9 mouse cellular contexts compared by ENCODE assay signal in genomic region chr19:40994057-40994585, GRCm38 (mm10). TPM values are rescaled to one million over a fixed set of nuclear protein-coding genes. Genes with fewer than 3 reads are reported as not detected.
A peak's percentile ranks its signal among the peaks of the same experiment; 100 is the strongest.
DNase-seq lines count a peak whose midpoint lies in the region; ATAC-seq and TF ChIP-seq lines count a peak whose summit lies in the region.
"Had no signal": no experiment of that assay in that cellular context is flagged by ENCODE, and none has a peak within 500 bp of the region (broad histone marks: within the 10 kb centered on the region; RNA-seq: fewer than 3 reads in every experiment).

Blnk (minus strand) TSS chr19:40994535.

- no peak for TF ChIP-seq EP300 in MEL (IDR thresholded peaks at IDR 0.05; ENCODE audit: low read depth in 1 of 2, low read length in 2 of 2)
- no peak for TF ChIP-seq EP300 in liver, postnatal 0 days (IDR thresholded peaks at IDR 0.05; ENCODE audit: low read depth)

- H3K27ac ChIP-seq in MEL (ENCODE audit: control insufficient read depth, low read depth, low read length), result no peak within 1 kb of the TSS
- H3K27ac ChIP-seq in bone marrow macrophage, adult 2 months (ENCODE audit: insufficient read depth, low read depth, low read length), result peak within 1 kb of the TSS; percentile 99
- H3K27ac ChIP-seq in liver, postnatal 0 days (ENCODE audit: low read depth), result peak within 1 kb of the TSS; percentile 59
- H3K27ac ChIP-seq in midbrain, embryonic 11.5 days (ENCODE audit: low read depth, low read length), result no peak within 1 kb of the TSS
- H3K27ac ChIP-seq: neural tube, embryonic 13.5 days had no signal

- no peaks in the 10 kb centered on the region for H3K9me3 ChIP-seq in MEL (replicated peaks; ENCODE audit: insufficient read depth, low read length)
- H3K9me3 ChIP-seq in liver, postnatal 0 days (ENCODE audit: low read length), result no peaks in the 10 kb centered on the region
- no peaks in the 10 kb centered on the region for H3K9me3 ChIP-seq in midbrain, embryonic 11.5 days (ENCODE audit: control insufficient read depth, low read length)
- H3K9me3 ChIP-seq: neural tube, embryonic 13.5 days had no signal

- no peaks in the 10 kb centered on the region for H3K4me1 ChIP-seq in MEL (ENCODE audit: control insufficient read depth in 1 of 2, insufficient read depth in 2 of 2, low read length in 2 of 2)
- H3K4me1 ChIP-seq in bone marrow macrophage, adult 2 months (ENCODE audit: control insufficient read depth, insufficient read depth, low read length), result peaks cover 64% of the 10 kb centered on the region
- H3K4me1 ChIP-seq in liver, postnatal 0 days (ENCODE audit: insufficient read depth), result peaks cover 5% of the 10 kb centered on the region
- H3K4me1 ChIP-seq in midbrain, embryonic 11.5 days (ENCODE audit: control insufficient read depth, insufficient read depth, low read length), result no peaks in the 10 kb centered on the region

- H3K4me3 ChIP-seq in MEL (ENCODE audit: control insufficient read depth in 1 of 2, insufficient read depth in 1 of 2, low read depth in 2 of 2, low read length in 2 of 2), result no peak within 1 kb of the TSS
- H3K4me3 ChIP-seq in bone marrow macrophage, adult 2 months (ENCODE audit: insufficient read depth, low read length), result peak within 1 kb of the TSS; percentile 69
- H3K4me3 ChIP-seq in liver, postnatal 0 days (ENCODE audit: low read depth, low read length), result peak within 1 kb of the TSS; percentile 25
- no peak within 1 kb of the TSS for H3K4me3 ChIP-seq in midbrain, embryonic 11.5 days (ENCODE audit: low read depth, low read length)
- H3K4me3 ChIP-seq: neural tube, embryonic 13.5 days had no signal

- TF ChIP-seq POLR2A in MEL (IDR thresholded peaks at IDR 0.05; ENCODE audit: control insufficient read depth in 1 of 2, insufficient read depth in 1 of 2, low read depth in 1 of 2, low read length in 2 of 2, poor library complexity in 1 of 2), result no peak
- TF ChIP-seq POLR2A in bone marrow macrophage, adult 2 months (IDR thresholded peaks at IDR 0.05; ENCODE audit: borderline replicate concordance, low read depth, low read length), result peak; percentile 90

- peak; percentile 55; the same call in 1 of the 2 replicates for ATAC-seq in liver, postnatal 0 days
- ATAC-seq in midbrain, embryonic 11.5 days (ENCODE audit: low FRiP score), result no peak

- intact Hi-C loops in gastrocnemius, postnatal 36 days (cut with DNase I), result no loop called here

- H3K4me2 ChIP-seq in liver, postnatal 0 days (ENCODE audit: low read depth, low read length), result peak within 1 kb of the TSS; percentile 31
- no peak within 1 kb of the TSS for H3K4me2 ChIP-seq in midbrain, embryonic 11.5 days
- H3K4me2 ChIP-seq: neural tube, embryonic 13.5 days had no signal

- H3K36me3 ChIP-seq in MEL (ENCODE audit: control insufficient read depth in 1 of 2, insufficient read depth in 2 of 2, low read length in 2 of 2), result no peaks in the 10 kb centered on the region
- H3K36me3 ChIP-seq in liver, postnatal 0 days (replicated peaks; ENCODE audit: insufficient read depth, low read length), result no peaks in the 10 kb centered on the region
- no peaks in the 10 kb centered on the region for H3K36me3 ChIP-seq in midbrain, embryonic 11.5 days (ENCODE audit: control insufficient read depth, insufficient read depth, low read length)
- H3K36me3 ChIP-seq: neural tube, embryonic 13.5 days had no signal

- no peak for TF ChIP-seq RAD21 in MEL (IDR thresholded peaks at IDR 0.05; ENCODE audit: low read depth, low read length)

- DNase-seq in MEL (ENCODE audit: low read depth, low spot score), result peak; percentile 16
- DNase-seq in gastrocnemius, postnatal 36 days, result peak; percentile 41 to 50
- peak; percentile 83 to 93 for DNase-seq in kidney, postnatal 25 days
- DNase-seq in liver, postnatal 0 days, result peak; percentile 56
- DNase-seq in skeletal muscle tissue, adult 2 months (ENCODE audit: low read depth, low spot score), result peak; percentile 84
- DNase-seq in midbrain, embryonic 11.5 days (ENCODE audit: low spot score, missing footprints), result no peak
- no peak for DNase-seq in cerebellum, postnatal 36 days

- H3K27me3 ChIP-seq in MEL (ENCODE audit: control insufficient read depth in 1 of 2, insufficient read depth in 2 of 2, low read length in 2 of 2), result peaks cover 0 to 2% of the 10 kb centered on the region in 2 experiments; a peak in 1 of 4 replicates
- H3K27me3 ChIP-seq in liver, postnatal 0 days (ENCODE audit: insufficient read depth, low read length), result no peaks in the 10 kb centered on the region
- no peaks in the 10 kb centered on the region for H3K27me3 ChIP-seq in midbrain, embryonic 11.5 days (ENCODE audit: control insufficient read depth, insufficient read depth, low read length)
- H3K27me3 ChIP-seq: neural tube, embryonic 13.5 days had no signal

- WGBS in liver, postnatal 0 days (ENCODE audit: insufficient replicate concordance), result 14% methylated on average over 8 of the region's 8 CpGs
- WGBS in midbrain, embryonic 11.5 days, result 68% methylated on average over 8 of the region's 8 CpGs

- no peak for TF ChIP-seq CTCF in MEL (IDR thresholded peaks at IDR 0.05 in 2 of 3, conservative IDR thresholded peaks at IDR 0.05 in 1 of 3; ENCODE audit: control insufficient read depth in 1 of 3, insufficient read depth in 1 of 3, low read depth in 2 of 3, low read length in 3 of 3, poor library complexity in 1 of 3, severe bottlenecking in 1 of 3)
- TF ChIP-seq CTCF in bone marrow macrophage, adult 2 months (IDR thresholded peaks at IDR 0.05; ENCODE audit: low read depth, low read length), result no peak
- no peak for TF ChIP-seq CTCF in liver, postnatal 0 days (IDR thresholded peaks at IDR 0.05; ENCODE audit: low read depth)

- no peak within 1 kb of the TSS for H3K9ac ChIP-seq in MEL (ENCODE audit: control insufficient read depth, low read depth, low read length, poor library complexity, severe bottlenecking)
- peak within 1 kb of the TSS; percentile 16; the same call in 1 of the 2 replicates for H3K9ac ChIP-seq in liver, postnatal 0 days (replicated peaks)
- no peak within 1 kb of the TSS for H3K9ac ChIP-seq in midbrain, embryonic 11.5 days (ENCODE audit: low read length)
- H3K9ac ChIP-seq: neural tube, embryonic 13.5 days had no signal

- no peaks in the 10 kb centered on the region for H3K79me2 ChIP-seq in MEL (ENCODE audit: control insufficient read depth, insufficient read depth, low read length, poor library complexity)

TF ChIP-seq in MEL, 35 proteins besides CTCF, POLR2A, EP300 and RAD21:
- TF ChIP-seq USF1 (IDR thresholded peaks at IDR 0.05; ENCODE audit: low read depth, low read length) (peak; percentile 67), MYC (IDR thresholded peaks at IDR 0.05; ENCODE audit: low read depth, low read length) (no peak), MAFK (IDR thresholded peaks at IDR 0.05; ENCODE audit: borderline replicate concordance, low read depth, low read length) (no peak)

RNA-seq across cellular contexts. Expression of gene Blnk, which starts in this region (rescaled TPM):
- total RNA-seq in MEL (2012; rRNA removed), result not detected in 2 replicates
- polyA plus RNA-seq in MEL (2012; ENCODE audit: insufficient read depth in 1 of 2, insufficient read length in 2 of 2, low read depth in 1 of 2, low replicate concordance in 2 of 2, missing spikeins in 1 of 2), result not detected
- polyA plus RNA-seq in bone marrow macrophage, adult 2 months (2012; ENCODE audit: insufficient read depth, insufficient read length, missing spikeins), result 95.2 and 101 TPM in 2 replicates
- total RNA-seq in gastrocnemius, postnatal 36 days (2021), result 1 to 10 TPM; 1.4 to 1.5 TPM
- 4.9 and 5.4 TPM in 2 replicates for polyA plus RNA-seq in liver, postnatal 0 days (2015; fragmentation: Nextera tagmentation; extraction: Ambion mirVana)
- 0.19 and 0.56 TPM in 2 replicates for polyA plus RNA-seq in midbrain, embryonic 11.5 days (2014; fragmentation: Nextera tagmentation; extraction: Ambion mirVana)

Comparison
In these comparisons a context has a peak if more than half of its experiments do, and no peak if none do; other contexts are left out.
1. RNA of gene Blnk (polyA plus RNA-seq): 95.2 to 101 TPM in bone marrow macrophage, adult 2 months; 4.9 to 5.4 TPM in liver, postnatal 0 days, 0.19 to 0.56 TPM in midbrain, embryonic 11.5 days and not detected in MEL; every median in the first group is over 10 times any median in the second.
2. Peak in DNase-seq in MEL; RNA of the gene not detected or under 1 TPM.
3. DNase-seq: peak in gastrocnemius, postnatal 36 days (2 of 2), kidney, postnatal 25 days (2 of 2), liver, postnatal 0 days (single experiment) and skeletal muscle tissue, adult 2 months (single experiment); none in midbrain, embryonic 11.5 days (single experiment) and cerebellum, postnatal 36 days (0 of 2).
4. H3K27ac ChIP-seq: peak in bone marrow macrophage, adult 2 months (single experiment) and liver, postnatal 0 days (single experiment); none in MEL (single experiment) and midbrain, embryonic 11.5 days (single experiment).
5. H3K4me3 ChIP-seq: peak in bone marrow macrophage, adult 2 months (single experiment) and liver, postnatal 0 days (single experiment); none in MEL (0 of 2) and midbrain, embryonic 11.5 days (single experiment).